Mouse (Mus musculus): ENCODE measurements around the gene Kif6. TPM values are rescaled to one million over a fixed set of nuclear protein-coding genes. Genes with fewer than 3 reads are reported as not detected.

Kif6 gene
- polyA plus RNA-seq, 1 experiment: not detected

- TF ChIP-seq GATA1 (IDR thresholded peaks at IDR 0.05; ENCODE audit: low read length): no peak
Observed at GRCm38 (mm10) chr17:49824142-49824840, 209.4 kb downstream of the Kif6 start.

DNA sequence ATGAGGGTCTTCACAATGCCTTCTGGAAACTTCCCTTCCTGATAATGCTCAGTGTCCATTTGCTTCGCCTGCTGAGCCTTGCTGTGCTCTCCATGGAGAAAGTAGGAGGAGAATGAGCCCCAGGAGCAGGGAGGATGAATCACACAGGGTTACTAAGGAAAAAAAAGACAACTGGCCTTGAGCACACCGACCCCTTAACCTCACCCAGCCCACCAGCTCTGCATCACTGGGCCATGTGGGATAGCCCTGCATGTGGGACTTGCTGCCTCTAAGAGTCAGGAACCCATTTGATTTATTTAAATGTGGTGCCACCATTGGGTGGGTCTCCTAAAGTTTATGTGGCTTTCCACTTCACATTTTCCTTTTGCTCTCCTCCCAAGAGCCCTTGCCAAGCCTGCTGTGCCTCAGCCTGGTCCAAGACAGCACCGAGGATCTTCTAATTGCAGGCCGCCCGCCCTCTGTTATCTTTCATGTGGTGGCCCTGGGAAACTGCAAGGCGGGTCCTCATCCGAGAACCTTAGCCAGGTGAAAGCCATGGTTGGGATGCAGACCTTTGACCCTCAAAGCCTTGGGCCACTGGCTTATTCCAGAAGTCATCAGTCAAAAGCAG, 210.0 kb downstream of the Kif6 start:
- no peak for TF ChIP-seq GATA1 (IDR thresholded peaks at IDR 0.05; ENCODE audit: low read length)

DNA sequence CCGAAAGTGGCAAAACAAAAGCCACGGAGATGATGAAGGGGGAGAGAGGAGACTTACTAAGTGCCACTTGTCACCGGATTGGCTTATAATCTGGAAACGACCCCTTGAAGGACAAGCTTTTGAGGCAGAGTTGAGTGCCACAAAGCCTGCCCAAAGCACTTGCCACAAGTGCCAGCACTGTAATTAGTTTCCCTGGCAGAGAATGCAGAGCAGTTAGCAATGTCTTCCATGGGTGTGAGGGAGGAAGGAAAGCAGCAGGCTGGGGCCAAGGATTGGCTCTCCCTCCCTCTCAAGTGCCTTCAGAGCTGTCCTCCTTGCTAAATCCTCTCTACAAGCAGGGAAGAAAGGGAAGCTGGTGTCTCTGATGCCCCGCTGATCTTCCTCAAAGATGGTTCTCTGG, 210.9 kb downstream of the Kif6 start:
- TF ChIP-seq GATA1 (IDR thresholded peaks at IDR 0.05; ENCODE audit: low read length): no peak

DNA sequence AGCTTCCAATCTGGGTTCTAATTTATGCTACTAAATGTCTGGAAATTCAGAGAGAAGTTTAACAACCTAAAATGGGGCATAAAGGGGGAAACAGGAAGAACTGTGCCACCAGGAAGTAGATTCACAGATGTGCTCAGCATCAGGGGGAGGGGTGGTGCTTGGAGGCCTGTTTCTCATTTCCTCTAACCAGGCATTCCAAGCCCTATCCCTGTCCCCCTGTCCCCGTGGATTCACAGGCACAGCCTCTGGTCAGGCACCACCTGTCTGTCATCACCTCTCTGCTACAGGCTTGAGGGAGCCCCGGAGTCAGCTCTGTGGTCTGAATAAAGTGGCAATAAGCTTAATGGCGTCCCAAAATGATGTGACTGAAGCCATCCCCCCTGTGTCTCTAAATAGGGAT, 216.8 kb downstream of the Kif6 start:
- TF ChIP-seq GATA1 (IDR thresholded peaks at IDR 0.05; ENCODE audit: low read length): no peak

DNA sequence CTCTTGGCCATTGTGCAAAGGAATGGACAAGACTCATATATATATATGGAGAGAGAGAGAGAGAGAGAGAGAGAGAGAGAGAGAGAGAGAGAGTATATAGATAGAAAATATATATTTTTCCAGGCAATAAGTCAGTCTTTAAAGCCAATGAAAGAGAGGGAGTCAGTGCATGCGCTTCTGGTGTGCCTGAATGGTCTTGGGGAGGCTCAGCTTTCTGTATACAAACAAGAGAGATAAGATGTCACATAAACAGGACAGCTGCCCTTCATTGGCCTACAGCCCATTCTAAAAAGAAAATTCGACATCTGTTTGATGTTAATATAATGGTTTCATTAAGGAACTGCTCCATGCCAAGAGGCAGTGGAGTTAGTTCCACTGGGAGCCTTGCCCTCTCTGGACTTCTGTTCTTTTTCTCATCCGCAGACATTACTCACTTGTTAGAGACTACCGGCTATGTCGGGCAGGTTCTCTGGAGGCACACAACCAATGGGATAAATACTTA, 219.2 kb downstream of the Kif6 start:
- TF ChIP-seq GATA1 (IDR thresholded peaks at IDR 0.05; ENCODE audit: low read length): no peak

DNA sequence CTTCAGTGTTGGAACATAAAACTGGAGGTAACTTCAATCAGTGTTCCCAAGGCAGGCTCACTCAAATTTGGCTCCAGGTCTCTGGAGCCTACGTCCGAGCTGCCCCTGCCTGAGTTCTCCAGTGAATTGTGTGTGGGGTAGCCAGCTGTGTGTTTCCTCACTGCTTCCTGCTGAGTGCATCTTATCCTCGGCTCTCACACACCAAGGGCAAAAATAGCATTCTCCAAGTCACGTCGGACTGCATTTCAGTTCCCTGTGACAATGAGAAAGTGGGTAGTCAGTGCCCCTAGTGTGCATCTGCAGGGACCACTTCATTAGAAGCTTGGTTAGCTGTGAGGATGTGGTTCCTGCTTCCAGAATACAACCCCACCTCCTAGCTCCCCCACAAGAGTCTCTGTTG, 222.5 kb downstream of the Kif6 start:
- TF ChIP-seq GATA1 (IDR thresholded peaks at IDR 0.05; ENCODE audit: low read length): no peak

DNA sequence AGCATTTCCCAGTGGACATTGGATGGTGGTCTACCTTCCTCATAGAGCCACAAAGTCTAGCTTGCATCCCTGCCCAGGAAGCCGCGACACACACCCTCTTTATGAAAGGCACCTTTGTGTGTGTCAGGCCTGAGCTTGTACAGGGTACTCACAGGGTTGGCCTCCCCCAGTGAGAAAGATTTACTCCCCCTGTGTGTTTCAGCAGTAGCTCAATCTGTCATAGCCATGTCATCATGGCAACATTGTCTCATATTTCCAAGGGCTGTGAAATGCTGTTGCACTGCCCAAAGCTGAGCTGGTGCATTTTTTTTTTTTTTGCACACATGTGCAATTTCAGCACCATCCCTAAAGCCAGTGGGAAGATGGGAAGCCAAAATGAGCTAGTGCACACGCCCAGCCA, 224.3 kb downstream of the Kif6 start:
- no peak for TF ChIP-seq GATA1 (IDR thresholded peaks at IDR 0.05; ENCODE audit: low read length)

DNA sequence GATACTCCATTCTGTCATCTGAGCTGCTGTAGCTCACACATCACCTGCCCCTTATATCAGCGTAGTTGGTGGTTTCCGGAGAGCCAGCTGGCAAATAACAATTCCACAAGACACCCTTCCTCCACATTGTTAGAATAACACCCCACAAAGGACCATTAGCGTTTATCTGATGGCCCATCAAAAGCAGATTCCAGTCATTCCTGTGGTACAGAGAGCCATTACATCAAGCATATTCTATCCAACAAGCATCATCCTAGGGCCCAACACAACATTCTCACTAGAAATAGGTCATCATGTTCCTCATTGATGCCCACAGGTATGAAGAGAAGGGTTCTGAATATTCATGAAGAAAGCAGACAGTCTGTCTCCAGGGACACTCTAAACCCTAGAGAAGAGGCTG, 236.3 kb downstream of the Kif6 start:
- TF ChIP-seq GATA1 (IDR thresholded peaks at IDR 0.05; ENCODE audit: low read length): no peak

GRCm38 (mm10) chr17:49852183-49852582, 237.2 kb downstream of the Kif6 start:
- no peak for TF ChIP-seq GATA1 (IDR thresholded peaks at IDR 0.05; ENCODE audit: low read length)

GRCm38 (mm10) chr17:49855785-49856184, 240.8 kb downstream of the Kif6 start:
- no peak for TF ChIP-seq GATA1 (IDR thresholded peaks at IDR 0.05; ENCODE audit: low read length)

DNA sequence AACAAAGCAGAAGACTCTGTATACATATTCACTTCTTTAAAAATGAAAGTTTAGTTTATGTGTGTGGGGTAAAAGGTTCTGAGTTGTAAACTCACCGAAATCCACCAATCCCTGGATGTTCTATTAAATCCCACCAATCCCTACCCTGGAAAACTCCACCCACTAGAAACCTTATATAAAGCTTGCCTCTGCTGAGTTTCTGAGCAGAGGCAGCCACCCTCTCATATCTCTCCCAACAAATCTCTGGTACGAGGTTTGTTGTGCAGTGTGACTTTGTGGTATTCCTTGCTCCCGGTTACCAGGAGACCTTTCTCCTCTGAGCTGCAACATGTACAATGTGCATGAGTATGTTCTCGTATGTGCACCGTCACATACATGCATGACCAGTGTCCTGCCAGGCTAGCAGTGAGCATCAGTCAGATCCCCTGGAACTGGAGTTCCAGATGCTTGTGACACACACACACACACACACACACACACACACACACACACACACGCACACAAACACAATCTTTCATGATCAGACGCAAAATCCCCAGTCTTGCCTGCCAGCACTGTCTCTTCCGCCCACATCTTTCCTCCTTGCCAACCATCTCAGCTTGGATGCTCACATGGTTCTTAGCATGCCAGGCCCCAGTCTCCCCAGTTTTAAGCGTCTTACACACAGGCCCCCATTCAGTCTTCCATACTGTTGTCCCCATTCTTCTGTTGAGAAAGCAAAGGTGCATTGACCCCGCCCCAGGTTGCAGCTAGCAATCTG, 245.3 kb downstream of the Kif6 start:
- TF ChIP-seq GATA1 (IDR thresholded peaks at IDR 0.05; ENCODE audit: low read length): no peak

GRCm38 (mm10) chr17:49863597-49863996, 248.7 kb downstream of the Kif6 start:
- no peak for TF ChIP-seq GATA1 (IDR thresholded peaks at IDR 0.05; ENCODE audit: low read length)

- no peak for TF ChIP-seq GATA1 (IDR thresholded peaks at IDR 0.05; ENCODE audit: low read length)
Observed at GRCm38 (mm10) chr17:49865604-49866003, 250.7 kb downstream of the Kif6 start.

GRCm38 (mm10) chr17:49866653-49867215, 251.8 kb downstream of the Kif6 start:
- no peak for TF ChIP-seq GATA1 (IDR thresholded peaks at IDR 0.05; ENCODE audit: low read length)

GRCm38 (mm10) chr17:49867321-49868137, 252.6 kb downstream of the Kif6 start:
- no peak for TF ChIP-seq GATA1 (IDR thresholded peaks at IDR 0.05; ENCODE audit: low read length)

Data from G1E-ER4 (cell line).